Mouse (Mus musculus) cerebellum, postnatal 4 days (tissue): ENCODE measurements at regions not wholly inside any gene's neighbourhood (a gene's known extent, or its start where the extent isn't known, plus 50 kb on each side); places are given as distances from the start of the nearest gene placed in this dataset.

Source experiments
- DNase-seq, 2 experiments: peaks; one replicate each; pipeline ENCODE4 v3.0.0; 2022; ENCODE audit warnings: low spot score in 2 of 2, mixed read lengths in 1 of 2

DNA sequence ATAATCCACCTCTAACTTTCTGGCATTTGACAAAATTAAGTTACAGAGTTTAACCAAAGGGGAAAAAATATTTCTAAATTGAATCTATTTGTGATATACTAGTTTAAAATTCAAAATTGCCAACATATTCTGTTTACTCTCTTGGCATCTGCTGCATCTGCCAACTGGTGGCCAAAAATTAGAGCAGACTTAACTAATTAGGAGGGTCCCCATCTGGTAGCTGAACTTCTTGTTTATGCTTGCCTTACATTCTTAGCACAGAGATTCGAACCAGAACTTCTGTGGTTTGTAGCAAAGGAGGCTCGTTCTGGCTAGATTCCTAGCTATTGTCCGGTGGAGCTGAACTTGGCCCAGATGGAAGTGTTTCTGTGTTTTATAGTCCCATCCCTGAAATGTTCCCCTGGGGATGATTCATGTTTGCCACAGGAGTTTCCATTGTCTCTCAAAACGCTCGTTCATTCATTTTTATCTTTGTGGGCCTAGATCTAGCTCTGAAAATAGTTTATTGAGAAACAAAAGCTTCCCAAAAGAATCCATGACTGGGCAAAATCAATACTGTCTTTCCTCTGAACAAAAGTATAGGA lies 3461.5 kb upstream of the Gm7489 start:
- no peak for DNase-seq

DNA sequence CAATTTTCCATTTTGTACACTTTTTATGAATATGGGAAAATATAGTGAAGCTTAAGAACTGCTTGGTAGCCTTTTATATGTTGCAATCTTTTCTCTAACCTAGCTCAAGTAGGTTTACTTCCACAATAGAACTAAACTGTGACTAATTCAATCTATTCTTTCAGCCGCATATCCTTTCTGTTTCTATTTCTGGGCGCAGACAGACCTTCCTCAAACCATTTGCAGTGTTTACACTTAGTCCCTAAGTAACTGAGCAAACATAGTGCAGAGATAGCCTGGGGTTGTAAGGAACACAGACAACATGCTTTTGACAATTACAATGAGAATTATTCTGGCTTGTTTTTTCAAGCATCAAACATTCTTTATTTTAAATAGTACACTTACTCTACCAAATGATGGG lies 3435.1 kb upstream of the Gm7489 start:
- no peak for DNase-seq

DNA sequence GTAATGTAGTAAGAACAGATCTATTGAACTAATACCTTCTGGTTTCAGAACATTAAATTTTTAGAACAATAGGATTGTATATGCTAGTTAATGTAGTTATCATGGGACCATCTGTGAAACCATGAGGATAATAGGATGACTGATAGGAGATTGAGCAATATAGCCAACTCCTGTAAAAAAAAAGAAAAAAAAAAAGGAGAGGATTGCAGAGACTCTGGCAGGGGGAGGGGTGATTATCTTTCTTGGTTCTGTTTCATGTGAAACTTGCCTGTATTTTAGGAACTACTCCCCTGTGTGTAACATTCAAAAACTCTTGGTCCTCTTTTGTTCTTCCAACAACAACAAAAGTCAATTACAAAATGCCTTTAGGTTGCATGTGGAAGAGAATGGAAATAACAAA lies 3412.1 kb upstream of the Gm7489 start:
- DNase-seq: no peak

- no peak for DNase-seq
Observed at GRCm38 (mm10) chr15:50498716-50499115, 3386.0 kb upstream of the Gm7489 start.

- DNase-seq: no peak
Observed at GRCm38 (mm10) chr15:50507999-50508624, 3376.6 kb upstream of the Gm7489 start.

DNA sequence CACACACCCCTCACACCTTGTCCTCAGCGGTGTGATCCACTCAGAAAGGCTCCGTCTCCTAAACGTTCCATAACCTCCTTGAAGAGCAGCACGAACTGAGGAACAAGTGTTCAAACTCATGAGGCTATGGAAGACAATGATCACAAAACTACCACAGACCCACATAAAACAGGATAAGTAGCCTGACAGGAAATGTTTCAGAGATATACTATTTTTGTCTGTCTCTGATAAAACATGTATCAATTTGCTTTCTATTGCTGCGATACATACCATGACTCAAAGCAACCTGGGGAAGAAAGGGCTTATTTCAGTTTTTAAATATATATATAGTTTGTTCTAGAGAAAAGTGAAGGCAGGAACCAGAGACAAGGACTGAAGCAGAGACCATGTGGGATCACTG lies 3371.7 kb upstream of the Gm7489 start:
- no peak for DNase-seq

DNA sequence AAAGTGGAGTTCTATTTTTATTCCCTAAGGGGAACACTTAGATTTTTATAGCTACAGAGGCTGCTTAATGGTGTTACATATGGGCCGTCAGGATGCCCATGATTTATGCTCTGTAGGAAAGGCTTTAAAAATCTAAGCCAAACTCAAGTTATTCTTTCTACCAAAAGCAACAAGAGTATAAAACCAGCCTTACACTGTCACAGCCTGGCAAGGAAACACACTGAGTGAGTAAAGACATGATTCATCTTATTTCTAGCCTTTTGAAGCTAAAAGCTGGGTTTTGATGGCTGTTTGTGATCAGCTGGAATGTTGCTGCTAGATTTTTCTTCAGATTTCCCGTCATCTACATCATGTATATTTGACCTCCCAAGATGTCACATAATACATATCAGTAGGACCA lies 3359.9 kb upstream of the Gm7489 start:
- no peak for DNase-seq

DNA sequence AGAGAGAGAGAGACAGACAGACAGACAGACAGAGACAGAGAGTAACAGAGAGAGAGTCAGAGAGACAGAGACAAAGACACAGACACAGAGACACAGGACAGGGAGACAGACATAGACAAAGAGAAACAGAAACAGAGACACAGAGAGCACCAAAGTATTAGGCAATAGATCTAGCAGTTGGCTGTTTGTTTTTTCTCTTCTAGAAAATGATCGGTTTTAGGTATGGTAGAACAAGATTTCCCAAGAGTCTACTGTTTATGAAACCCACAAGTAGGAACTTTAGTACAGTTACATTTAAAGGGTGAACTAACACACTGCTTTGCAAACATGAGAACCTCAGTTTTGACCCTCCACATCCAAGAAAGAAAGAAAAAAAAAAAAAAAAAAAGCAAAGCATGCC lies 3350.2 kb upstream of the Gm7489 start:
- no peak for DNase-seq

- no peak for DNase-seq
Observed at GRCm38 (mm10) chr15:50563611-50564010, 3321.1 kb upstream of the Gm7489 start.

- DNase-seq: no peak
Observed at GRCm38 (mm10) chr15:50580811-50581210, 3303.9 kb upstream of the Gm7489 start.

- DNase-seq: no peak
Observed at GRCm38 (mm10) chr15:50583951-50584350, 3300.8 kb upstream of the Gm7489 start.

GRCm38 (mm10) chr15:50585496-50585895 lies 3299.2 kb upstream of the Gm7489 start:
- no peak for DNase-seq
